Mouse (Mus musculus): ENCODE data around the gene Lmtk3.

Gene Lmtk3

DNA sequence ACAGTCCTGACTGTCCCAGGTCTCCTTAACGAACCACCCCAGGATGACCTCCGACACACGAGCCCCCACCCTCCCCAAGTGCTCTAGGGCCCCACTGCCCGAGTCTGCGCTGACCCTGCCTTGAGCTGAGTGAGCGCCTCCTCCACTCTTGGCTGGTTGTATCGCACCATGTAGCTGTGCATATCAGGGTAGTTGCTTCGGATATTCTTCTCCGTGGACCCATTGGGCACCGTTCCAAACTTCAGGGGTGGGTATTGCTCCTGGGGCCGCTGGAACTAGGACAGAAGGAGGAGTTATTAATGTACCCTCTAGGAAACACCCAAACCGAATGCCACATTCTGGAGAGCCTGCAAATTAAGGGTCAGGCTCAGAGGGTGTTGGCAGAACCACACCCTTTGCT, 69.6 kb downstream of the Lmtk3 start:
- no peak for DNase-seq (ENCODE audit: low read depth in 2 of 2, low spot score in 2 of 2)

All from CD8-positive naive resting alpha-beta T cell, adult 2 months (primary cell).